Mouse (Mus musculus): ENCODE measurements around the gene Xcl1. TPM values are rescaled to one million over a fixed set of nuclear protein-coding genes. Genes with fewer than 3 reads are reported as not detected.

The Xcl1 gene
- 0.28 and 0.34 TPM in 2 replicates for polyA plus RNA-seq (2015; fragmentation: Nextera tagmentation; extraction: Ambion mirVana)

GRCm38 (mm10) chr1:164935477-164936044, at the start of gene Xcl1:
Gene Xcl1 (minus strand): TSS chr1:164935527.

Other genes with a start within 250 kb of the Xcl1 start
- 4.5 and 7.1 TPM in 2 replicates for gene Dpt, start 138.9 kb downstream of the Xcl1 start, polyA plus RNA-seq (2015; fragmentation: Nextera tagmentation; extraction: Ambion mirVana)
- 0.22 TPM in 1 of 2 replicates, not detected in the other for gene Tbx19, start 225.2 kb upstream of the Xcl1 start, polyA plus RNA-seq (2015; fragmentation: Nextera tagmentation; extraction: Ambion mirVana)

All from spleen, postnatal 0 days (tissue).